Mouse (Mus musculus): ENCODE measurements around the gene Lrrc8a.

Gene Lrrc8a

DNA sequence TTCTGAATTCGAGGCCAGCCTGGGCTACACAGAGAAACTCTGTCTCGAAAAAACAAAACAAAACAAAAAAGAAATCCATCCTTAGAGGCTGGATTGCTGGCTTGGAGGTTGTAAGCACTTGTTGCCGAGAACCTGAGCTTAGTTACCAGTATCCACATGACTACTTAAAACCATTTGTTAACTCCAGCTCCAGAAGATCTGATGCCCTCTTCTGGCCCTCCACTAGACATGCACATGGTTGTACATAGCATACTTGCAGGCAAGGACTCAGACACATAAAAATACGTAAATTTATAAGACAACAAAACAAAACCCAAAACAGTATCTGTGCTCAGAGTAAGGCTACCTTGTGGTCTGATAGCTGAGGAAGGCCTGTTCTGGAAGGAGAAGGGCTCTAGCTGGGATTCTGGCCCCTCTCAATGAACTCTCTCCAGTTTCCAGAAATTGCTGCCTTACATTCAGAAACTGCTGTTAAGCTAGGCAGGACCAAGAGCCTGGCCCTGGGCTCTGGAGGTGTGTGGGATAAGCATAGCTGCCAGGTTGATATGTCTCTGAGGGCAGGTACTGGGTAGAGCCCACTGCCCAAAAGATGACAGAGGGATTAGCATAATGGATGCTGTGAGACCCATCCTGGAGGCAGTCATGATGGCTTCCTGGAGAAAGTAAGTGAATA lies 23.7 kb downstream of the Lrrc8a start:
- DNase-seq (ENCODE audit: low spot score in 2 of 2), result no peak

DNA sequence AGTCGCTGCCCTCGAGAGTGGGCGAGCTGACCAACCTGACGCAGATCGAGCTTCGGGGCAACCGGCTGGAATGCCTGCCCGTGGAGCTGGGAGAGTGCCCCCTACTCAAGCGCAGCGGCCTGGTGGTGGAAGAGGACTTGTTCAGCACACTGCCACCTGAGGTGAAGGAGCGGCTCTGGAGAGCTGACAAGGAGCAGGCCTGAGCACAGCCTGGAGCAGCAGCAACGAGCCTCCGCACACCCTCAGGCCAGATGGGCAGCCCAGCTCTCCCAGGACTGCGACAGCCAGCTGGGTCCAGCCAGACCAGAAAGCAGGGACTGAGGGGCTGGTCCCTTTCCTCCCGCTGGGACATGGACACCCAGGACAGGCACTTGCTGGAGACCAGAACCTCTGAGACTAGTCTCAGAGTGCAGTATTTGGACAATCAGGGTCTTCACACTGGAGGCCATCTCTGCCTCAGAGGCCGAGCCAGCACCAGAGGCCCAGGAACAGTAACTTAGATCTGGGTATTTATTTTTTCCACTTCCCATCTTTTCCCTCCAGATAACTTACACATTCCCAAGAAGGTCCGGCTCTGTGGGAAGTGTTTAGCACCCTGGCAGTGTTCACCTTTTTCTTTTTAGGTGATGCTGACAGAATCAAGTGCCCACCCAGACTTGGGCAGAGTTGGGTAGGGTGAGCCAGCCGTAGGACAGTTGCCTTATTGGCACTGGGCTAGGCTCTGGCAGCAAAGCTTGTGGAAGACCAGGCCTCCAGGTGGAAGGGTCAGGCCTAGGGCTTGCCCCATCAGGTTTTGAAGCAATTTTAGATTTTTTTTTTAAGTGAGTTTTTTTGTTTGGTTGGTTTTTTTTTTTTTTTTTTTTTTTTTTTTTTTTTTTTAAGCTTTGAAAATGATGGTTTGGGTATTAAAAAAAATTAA lies 24.7 kb downstream of the Lrrc8a start:
- no peak for DNase-seq (ENCODE audit: low spot score in 2 of 2)

DNA sequence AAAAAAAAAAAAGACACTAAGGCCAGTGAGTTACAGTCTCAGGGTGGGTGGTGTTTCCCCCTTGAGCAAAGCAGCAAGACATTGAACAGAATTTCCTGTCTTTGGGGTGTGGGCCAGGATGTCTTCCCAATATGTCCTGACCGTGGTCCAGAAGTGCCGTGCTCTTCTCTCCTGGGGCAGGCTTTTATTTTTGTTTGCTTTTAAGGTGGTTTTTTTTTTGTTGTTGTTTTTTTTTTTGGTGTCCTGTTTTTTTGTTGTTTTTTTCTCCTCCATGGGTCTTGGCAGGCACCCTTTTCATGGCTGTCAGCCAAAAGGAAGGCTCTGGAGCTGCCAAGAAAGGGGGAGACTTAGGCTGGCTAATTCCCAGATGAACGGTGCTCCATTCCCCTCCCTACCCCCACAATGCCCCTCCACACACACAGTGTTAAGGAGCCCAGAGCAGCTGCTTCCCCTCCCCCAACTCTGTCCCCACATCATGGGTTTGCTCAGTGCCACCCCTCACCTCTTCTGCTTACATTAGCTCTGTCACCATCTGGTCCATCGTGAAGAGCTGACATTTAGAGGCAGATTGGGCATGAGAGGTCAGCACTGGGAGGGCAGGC lies 25.4 kb downstream of the Lrrc8a start:
- DNase-seq (ENCODE audit: low spot score in 2 of 2), result no peak

DNA sequence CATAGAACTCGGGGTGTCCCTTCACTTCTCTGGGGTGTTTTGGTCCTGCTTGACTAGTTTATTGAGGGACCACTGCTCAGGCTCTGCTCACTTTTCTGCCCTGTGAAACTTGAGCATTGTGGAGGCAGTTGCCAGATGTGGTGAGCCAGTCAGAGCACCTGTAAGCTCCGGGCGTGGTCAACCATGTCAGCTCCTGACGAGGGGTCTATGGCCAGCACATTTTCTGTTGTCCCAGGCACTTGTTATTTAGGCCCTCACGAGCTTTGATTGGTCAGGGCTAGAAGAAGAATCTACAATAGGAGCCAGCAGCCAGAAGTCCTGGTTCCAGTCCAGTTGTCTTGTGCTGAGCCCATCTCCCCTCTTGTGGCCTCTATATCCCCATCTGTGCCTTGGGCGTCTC lies 26.3 kb downstream of the Lrrc8a start:
- DNase-seq (ENCODE audit: low spot score in 2 of 2), result no peak

DNA sequence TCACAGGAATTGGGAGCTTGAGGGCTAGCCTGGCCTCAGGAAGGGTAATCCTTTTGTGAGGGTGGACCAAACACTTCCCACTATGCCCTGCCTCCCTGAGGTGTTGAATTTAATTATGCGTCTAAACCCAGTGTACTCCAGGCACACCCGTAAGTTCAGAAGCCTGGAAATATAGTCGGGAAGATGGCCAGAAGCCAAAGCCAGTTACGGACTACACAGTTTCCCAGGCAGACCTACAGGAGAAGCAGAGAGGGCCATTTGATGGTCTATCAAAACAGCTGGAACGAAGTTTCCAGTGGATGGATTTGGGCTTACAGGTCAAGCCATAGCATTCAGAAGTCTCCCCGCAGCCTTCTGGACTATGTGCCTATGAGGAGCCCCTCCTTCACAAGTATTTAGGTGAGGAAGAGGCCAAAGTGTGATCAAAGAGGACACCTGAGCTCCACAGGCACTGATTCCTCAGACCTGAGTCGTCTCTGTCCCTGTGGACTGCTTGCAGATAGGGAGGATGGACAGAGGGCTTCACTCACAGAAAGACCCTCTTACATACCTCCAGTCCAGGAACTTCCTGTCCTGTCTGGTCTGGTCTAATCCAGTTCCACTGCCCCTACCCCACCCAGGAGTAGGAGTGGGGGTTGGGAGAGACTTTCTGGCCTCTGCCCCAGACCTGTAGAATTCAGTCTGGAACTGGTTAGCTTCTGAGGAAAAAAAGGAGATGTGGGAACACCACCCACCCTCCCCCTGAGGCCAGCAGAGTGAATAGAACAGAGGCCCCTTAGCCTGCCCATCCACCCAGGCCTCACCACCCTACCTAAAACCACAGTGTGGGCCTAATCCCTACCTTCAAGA lies 27.4 kb downstream of the Lrrc8a start:
- no peak for DNase-seq (ENCODE audit: low spot score in 2 of 2)

DNA sequence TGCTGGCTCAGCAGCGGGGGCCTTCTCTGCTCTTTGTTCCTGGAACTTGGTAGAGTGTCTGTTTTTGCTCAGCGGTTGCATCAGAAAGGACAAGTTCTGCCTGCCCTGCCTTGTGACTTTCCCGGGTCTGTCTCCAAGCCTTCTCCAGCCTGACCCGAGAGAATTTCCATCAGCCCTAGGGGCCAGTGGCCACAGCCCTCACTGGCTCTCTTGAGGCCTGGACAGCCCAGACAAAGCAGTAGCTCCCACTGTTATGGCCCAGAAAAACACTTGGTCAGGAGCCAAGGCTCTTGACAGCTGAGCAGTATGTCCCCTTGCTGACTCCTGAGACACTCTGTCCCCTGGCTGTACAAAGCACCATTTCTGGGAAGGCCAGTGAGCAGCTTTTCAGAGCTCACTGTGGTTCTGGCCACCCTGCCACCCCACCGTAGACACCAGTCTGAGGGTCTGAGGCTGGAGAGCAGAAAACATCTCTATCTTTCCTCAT lies 28.3 kb downstream of the Lrrc8a start, which contains the start of gene Phyhd1:
TSS of gene Phyhd1 (plus strand) at position 437 of the 487 bp plus-strand sequence.
- peak; percentile 73 to 74 for DNase-seq (ENCODE audit: low spot score in 2 of 2)

DNA sequence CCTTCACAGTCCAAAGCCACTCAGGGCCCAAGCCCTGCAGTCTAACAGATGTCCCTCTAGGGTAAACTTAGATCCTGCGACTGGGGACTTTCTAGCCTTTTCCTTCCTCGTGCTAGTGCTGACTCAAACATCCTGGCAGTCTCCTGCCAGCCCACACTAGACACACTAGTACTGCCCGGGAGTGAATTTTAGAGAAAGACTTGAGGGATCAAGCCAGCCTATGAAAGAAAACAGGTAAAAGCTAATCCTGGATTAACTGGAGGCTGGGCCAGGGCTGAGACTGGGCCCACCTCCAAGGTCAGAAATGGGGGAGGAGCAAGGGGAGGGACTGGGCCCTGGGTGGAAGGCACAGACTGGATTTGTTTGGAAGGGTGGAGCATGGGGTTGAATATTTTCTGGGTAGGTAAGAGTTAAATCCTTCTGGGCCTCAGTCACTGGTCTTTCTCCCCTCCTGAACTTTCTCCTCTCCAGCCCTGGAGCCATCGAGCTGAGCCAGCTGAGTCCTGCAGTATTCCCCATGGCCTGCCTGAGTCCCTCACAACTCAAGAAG lies 29.0 kb downstream of the Lrrc8a start:
- DNase-seq (ENCODE audit: low spot score in 2 of 2), result no peak

DNA sequence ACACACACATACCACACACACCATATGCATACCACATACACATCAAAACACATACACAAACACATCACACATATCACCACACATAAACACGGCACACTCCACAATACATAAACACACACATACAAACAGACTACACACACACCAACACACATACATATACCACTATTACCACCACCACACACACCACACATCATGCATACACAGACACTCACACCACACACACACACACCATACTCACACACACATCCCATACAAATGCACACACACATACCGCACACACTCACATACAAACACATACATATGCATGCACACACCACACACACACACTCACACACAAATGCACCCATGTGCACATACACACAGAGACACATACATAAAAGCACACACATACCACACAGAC lies 30.0 kb downstream of the Lrrc8a start:
- DNase-seq (ENCODE audit: low spot score in 2 of 2), result no peak

DNA sequence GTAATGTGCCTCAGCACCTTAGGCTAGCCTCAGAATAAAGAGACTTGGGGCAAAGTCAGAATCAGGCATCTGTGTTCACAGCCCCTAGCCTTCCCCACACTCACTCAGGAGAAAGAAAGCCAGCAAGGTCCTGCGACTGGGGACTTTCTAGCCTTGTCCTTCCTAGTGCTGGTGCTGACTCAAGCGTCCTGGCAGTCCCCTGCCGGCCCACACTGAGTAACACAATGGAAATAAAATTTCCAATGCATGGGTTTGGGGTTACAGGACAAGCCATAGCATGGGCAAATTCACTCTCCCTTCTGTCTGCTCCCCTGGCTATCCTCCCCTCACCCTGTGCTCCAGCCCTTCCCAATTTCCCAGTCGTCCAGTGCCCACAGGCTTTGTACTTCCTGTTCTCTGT lies 30.9 kb downstream of the Lrrc8a start:
- no peak for DNase-seq (ENCODE audit: low spot score in 2 of 2)

DNA sequence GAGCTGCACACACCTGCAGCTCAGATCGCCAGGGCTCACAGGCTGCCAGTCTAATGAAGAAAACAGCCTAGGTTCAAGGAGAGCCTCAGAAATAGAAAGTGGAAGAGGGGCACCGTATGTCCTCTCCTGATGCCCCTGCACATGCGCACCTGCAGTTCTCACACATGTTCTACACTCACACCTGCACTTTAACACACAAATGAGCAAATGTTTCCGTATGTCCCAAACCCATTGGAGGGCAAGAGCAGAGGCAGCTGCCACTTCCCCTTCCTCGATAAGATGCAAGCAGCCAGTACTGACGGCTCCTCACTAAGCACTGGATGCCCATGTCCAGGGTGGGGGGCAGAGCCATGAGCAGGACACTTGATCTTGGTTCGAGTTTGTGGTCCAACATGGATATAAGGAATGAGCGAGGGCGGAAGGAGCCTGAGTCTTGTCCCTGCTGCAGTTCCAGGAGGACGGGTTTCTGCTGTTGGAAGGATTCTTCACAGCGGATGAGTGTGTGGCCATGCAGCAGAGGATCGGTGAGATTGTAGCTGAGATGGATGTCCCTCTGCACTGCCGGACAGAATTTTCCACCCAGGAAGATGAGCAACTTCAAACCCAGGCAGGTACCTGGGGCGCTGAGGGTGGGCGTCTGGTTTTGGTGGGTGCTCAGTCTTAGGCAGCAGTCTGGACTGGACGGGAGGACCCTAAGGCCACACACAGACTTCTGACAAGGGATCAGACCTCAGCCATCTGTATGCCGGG lies 31.9 kb downstream of the Lrrc8a start:
- no peak for DNase-seq (ENCODE audit: low spot score in 2 of 2)

DNA sequence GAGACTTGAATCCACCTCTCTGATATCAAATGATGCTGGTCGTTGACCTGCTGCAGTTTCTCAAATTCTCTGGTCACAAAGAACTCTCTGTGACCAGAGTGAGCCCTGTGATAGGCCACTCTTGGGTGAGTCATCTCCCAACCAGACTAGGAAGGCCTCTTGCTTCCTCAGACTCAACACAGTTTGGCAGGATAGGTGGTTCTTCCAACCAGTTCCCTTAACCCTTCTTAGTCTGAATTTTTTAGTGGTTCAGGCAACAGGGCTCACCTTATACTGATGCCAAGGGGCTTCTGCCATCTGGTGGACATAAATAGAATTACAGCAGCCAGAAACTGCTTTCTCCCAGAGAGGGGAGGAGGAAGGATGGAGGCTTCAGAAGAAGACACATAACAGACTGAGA lies 32.6 kb downstream of the Lrrc8a start:
- DNase-seq (ENCODE audit: low spot score in 2 of 2), result peak; percentile 42 to 45

DNA sequence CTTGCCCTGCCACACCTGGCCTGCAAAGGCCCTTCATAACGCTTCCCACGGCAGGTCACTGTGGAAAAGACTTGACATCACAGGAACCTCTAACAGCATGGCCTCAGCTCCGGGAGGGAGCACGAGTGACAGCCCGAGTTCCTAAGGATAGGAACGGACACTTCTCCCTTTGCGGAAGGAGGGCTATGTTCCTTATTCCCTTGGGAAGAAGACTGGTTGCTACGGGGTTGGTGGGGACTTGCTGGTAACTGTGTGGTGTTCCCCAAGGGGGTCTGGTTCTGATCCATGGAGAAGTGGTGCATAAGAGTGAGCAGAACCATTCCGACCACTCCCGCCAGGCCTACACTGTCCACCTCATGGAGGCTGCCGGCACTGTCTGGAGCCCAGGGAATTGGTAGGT lies 43.2 kb downstream of the Lrrc8a start, which contains the start of gene Gm28038:
TSS of gene Gm28038 (plus strand) at position 301 of the 400 bp plus-strand sequence.
- DNase-seq (ENCODE audit: low spot score in 2 of 2), result no peak

DNA sequence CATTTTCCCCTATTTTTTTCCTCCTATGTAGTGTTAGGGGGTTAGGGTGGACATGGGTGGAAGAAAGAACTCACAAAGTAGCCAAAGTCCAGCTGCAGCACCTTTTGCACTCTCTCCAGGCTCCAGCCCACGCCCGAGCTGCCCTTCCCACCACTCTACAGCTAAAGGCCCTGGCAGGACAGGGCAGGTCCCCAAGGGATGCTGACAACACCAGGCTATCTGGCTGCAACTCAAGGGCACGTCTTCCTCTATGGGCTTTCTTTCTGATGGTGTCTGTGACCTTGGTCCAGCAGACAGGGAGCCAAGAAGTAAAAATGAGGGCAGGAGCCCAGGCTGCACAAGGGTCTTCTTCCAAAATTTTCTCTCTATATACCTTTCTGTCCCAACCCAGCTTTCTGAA lies 44.1 kb downstream of the Lrrc8a start:
- DNase-seq (ENCODE audit: low spot score in 2 of 2), result no peak

DNA sequence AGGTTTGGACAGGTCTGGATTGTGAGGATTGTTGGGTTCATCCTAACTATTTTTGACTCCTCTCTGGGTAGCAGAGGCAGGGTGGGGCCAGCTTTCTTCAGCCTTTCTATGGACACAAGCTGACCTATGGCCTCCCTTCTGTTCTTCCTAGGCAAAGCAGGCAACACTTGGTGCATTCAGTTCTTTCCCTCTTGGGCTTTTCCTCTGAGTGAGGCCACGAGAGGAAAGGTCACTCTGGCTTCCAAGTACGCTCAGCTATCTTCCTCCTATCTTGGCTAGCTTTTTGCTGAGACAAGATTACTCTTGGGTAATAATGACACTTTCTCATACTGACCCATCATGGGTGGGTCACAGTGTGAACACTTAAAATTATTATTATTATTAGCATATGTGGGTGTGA lies 45.7 kb downstream of the Lrrc8a start:
- no peak for DNase-seq (ENCODE audit: low spot score in 2 of 2)

DNA sequence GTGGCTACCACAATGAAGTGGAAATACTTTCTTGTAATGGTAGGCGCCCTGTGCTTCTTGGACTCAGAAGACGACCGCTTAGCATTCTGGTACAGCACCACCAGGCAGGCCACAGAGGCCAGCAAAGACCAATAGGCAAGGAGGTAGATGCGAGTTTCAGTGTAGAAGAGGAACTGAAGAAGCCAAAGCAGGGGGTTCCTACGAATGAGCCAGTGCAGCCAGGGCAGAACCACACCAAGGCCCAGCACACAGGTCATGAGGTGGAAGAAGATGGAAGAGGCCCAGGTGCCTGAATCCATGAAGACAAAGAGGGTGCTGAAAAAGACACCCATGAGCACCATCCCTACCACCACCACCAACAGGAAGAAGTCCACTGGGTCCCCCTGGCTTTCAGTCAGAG lies 47.5 kb downstream of the Lrrc8a start:
- DNase-seq (ENCODE audit: low spot score in 2 of 2), result no peak

DNA sequence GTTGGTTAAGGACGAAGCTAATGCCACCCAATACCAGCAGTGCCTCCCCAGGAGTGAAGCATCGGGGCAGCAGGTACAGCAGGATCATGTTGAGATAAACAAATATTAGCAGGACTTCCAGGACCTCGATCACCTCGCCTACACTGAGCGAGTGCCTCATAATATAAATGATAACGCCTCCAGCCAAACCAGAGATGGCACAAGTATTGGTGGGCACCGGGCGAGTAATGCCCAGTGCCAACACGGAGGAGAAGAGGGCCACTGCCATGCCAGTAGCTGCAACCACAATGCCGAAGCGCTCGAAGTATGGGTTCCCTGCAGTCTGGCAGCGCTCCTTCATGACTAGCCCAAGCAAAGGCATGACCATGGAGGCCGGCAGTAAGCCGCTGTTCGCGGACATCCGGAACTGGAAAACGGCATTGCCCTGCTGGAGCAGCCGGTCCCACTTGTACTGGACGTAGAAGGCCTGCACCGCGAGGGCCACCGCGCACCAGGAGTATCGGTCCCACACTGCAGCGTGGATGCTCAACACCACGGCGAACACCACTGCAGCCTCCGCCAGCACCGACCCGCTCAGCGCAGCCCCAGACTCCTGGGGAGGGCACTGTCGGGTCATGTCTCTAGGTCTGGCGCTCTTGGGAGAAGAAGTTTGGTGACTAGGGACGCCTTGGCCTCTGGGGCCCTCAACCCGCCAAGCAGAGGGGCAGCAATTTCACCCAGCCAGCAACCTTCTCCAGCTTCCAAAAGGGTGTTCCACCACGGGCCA lies 48.1 kb downstream of the Lrrc8a start:
- DNase-seq (ENCODE audit: low spot score in 2 of 2), result no peak

DNA sequence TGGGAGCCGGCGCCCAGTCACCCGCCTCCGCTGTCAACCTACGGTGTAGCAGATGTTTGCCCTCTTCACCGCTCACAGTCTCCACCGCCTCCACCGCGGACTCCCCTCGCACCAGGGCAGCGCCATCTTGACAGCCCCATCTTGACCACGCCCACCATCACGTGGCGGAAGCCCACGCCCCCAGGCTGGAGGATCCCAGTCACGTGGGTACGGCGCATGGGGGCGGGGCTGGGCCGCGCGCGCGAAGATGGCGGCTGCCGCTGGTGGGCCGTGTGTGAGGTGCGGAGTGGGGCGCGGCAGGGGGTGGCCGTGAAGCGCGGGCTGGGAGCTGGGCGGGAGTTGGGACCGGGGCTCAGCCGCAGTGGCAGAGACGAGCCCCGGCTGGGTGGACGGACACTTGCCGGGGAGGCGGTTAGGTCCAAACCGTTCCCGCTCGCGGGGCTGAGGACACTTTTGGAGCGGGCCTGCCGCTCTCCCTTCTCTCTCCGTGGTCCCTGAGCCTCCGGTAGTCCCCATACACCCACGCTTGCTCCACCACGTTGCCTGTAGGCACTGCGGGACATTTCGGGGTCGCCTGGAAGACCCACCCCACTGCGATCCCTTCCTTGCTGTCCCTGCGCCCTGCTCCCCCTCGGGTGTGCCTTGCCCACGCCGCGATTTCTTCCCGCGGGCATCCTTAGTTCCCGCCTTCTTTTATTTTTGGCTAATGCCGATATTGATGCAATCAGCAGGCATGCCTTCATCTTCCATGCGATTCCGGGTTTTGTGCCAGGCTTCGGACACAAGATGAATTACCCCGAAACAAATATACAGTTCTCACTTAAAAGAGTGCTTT lies 48.9 kb downstream of the Lrrc8a start, which contains the start of the genes Dolk and Nup188:
TSS of gene Dolk (minus strand) at position 143 of the 835 bp plus-strand sequence.
TSS of gene Nup188 (plus strand) at position 206 of the 835 bp plus-strand sequence.
- peak; percentile 90 to 92 for DNase-seq (ENCODE audit: low spot score in 2 of 2)

DNA sequence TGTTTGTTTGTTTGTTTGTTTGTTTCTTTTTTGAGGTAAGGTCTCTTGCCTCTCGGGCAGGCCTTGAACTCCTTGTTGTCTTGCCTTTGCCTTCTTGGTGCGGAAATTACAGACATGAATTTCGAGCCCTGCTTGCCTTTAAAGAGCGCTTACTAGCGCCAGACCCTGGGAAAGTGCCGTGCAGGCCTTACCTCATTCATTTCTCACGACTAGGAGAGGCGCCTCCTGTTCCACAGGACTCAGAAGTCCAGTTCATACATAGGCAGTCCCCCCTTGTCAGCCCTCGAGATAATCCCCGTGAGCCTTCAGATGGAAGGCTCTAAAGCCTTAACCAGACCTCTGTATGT lies 49.5 kb downstream of the Lrrc8a start:
- DNase-seq (ENCODE audit: low spot score in 2 of 2), result no peak

DNA sequence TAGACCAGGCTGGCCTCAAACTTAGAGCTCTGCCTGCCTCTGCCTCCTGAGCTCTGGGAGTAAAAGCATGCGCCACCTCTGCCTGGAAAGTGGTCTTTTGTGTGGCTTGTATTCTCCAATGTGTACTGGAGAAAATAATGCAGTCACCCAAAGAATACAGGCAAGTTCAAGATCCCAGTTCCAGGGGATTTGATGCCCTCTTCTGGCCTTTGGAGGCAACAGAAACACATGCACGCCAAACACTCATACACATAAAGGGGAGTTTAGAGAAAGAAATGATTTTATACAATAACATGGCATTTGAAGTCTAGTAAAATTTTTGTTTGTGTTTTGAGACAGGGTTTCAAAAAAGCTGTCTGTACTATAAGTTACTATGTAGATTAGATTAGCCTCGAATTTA lies 62.0 kb downstream of the Lrrc8a start:
- no peak for DNase-seq (ENCODE audit: low spot score in 2 of 2)
